Mouse (Mus musculus) hindbrain, embryonic 14.5 days (tissue): ENCODE data around the gene Cdhr2. TPM values are rescaled to one million over a fixed set of nuclear protein-coding genes. Genes with fewer than 3 reads are reported as not detected.
A peak's percentile ranks its signal among the peaks of the same experiment; 100 is the strongest.

ENCODE experiments used
- ATAC-seq: fragments of 200-750 bp; cut with Nextera tagmentation; 2 replicates; pipeline ENCODE4 v1.8.0; 2017; ENCODE audit warnings: moderate number of reproducible peaks, mild to moderate bottlenecking, moderate TSS enrichment, moderate library complexity; ENCODE audit not compliant: low FRiP score
- DNase-seq: peaks from one replicate; pipeline ENCODE4 v3.0.0-alpha.2; 2015; ENCODE audit warnings: low spot score
- H3K27ac ChIP-seq: fragments of 300-500 bp; sonication (generic); 2 replicates; pipeline ENCODE4 v1.5.1; 2014; ENCODE audit warnings: mild to moderate bottlenecking, moderate library complexity
- H3K27me3 ChIP-seq: fragments of 300-500 bp; sonication (generic); 2 replicates; pipeline ENCODE4 v1.6.1; 2014; ENCODE audit warnings: mild to moderate bottlenecking, low read length, mixed read lengths; ENCODE audit not compliant: control insufficient read depth, insufficient read depth
- H3K36me3 ChIP-seq: fragments of 300-500 bp; sonication (generic); replicated peaks from 2 replicates; pipeline ENCODE4 v1.6.1; 2014; ENCODE audit not compliant: control insufficient read depth, insufficient read depth
- H3K4me1 ChIP-seq: fragments of 300-500 bp; sonication (generic); replicated peaks from 2 replicates; pipeline ENCODE4 v1.6.1; 2014; ENCODE audit warnings: antibody characterized with exemption, low read length, mixed read lengths; ENCODE audit not compliant: control insufficient read depth, insufficient read depth
- H3K4me2 ChIP-seq: fragments of 300-500 bp; sonication (generic); replicated peaks from 2 replicates; pipeline ENCODE4 v1.6.1; 2014; ENCODE audit warnings: mild to moderate bottlenecking, moderate library complexity
- H3K4me3 ChIP-seq: fragments of 300-500 bp; sonication (generic); replicated peaks from 2 replicates; pipeline ENCODE4 v1.5.1; 2014; ENCODE audit warnings: mild to moderate bottlenecking, low read length
- H3K9ac ChIP-seq: fragments of 300-500 bp; sonication (generic); 2 replicates; pipeline ENCODE4 v1.6.1; 2014
- H3K9me3 ChIP-seq: fragments of 300-500 bp; sonication (generic); 2 replicates; pipeline ENCODE4 v1.6.1; 2016; ENCODE audit warnings: low read length; ENCODE audit not compliant: control insufficient read depth
- WGBS: fragments of 180-500 bp; shearing (Covaris S2); extraction: QIAGEN DNeasy Blood & Tissue Kit; methylation state at CpG from one replicate; pipeline ENCODE4 v1.1.7; 2014; 5-methylcytosine and 5-hydroxymethylcytosine counted together
- polyA plus RNA-seq: library from polyadenylated mRNA; unstranded; fragments of >200 nt; fragmentation: Nextera tagmentation; extraction: Ambion mirVana; gene quantifications from 2 replicates; pipeline ENCODE4 v1.2.1, GENCODE M21; 2014

Gene Cdhr2
- polyA plus RNA-seq, 1 experiment from 2014 or later = 0.16 TPM

GRCm38 (mm10) chr13:54760164-54760795 lies 59.0 kb downstream of the Cdhr2 start:
- ATAC-seq (no peak), DNase-seq (no peak)
- H3K9me3 ChIP-seq = no peaks in the 10 kb centered on the region
- H3K4me1 ChIP-seq = peaks cover 49% of the 10 kb centered on the region
- H3K36me3 ChIP-seq = no peaks in the 10 kb centered on the region
- 60% methylated on average over 8 of the region's 8 CpGs for WGBS
- H3K27ac ChIP-seq = no peak overlapping the region
- no peak overlapping the region for H3K9ac ChIP-seq
- peaks cover 34% of the 10 kb centered on the region for H3K27me3 ChIP-seq
- 0 out of 2 replicates have a peak overlapping the region, but pooled peaks have one; percentile 2 for H3K4me2 ChIP-seq
- no peak overlapping the region for H3K4me3 ChIP-seq

- Histone ChIP-seq H3K27me3 (peaks cover 39% of the 10 kb centered on the region), H3K4me1 (peaks cover 49% of the 10 kb centered on the region), H3K4me3 (no peak overlapping the region), H3K9ac (no peak overlapping the region), H3K4me2 (no peak overlapping the region), H3K9me3 (no peaks in the 10 kb centered on the region), H3K36me3 (no peaks in the 10 kb centered on the region), H3K27ac (no peak overlapping the region)
- ATAC-seq (no peak), DNase-seq (no peak)
- 66% methylated on average over 7 of the region's 7 CpGs for WGBS
Measured at GRCm38 (mm10) chr13:54760906-54761305, 59.6 kb downstream of the Cdhr2 start.

DNA sequence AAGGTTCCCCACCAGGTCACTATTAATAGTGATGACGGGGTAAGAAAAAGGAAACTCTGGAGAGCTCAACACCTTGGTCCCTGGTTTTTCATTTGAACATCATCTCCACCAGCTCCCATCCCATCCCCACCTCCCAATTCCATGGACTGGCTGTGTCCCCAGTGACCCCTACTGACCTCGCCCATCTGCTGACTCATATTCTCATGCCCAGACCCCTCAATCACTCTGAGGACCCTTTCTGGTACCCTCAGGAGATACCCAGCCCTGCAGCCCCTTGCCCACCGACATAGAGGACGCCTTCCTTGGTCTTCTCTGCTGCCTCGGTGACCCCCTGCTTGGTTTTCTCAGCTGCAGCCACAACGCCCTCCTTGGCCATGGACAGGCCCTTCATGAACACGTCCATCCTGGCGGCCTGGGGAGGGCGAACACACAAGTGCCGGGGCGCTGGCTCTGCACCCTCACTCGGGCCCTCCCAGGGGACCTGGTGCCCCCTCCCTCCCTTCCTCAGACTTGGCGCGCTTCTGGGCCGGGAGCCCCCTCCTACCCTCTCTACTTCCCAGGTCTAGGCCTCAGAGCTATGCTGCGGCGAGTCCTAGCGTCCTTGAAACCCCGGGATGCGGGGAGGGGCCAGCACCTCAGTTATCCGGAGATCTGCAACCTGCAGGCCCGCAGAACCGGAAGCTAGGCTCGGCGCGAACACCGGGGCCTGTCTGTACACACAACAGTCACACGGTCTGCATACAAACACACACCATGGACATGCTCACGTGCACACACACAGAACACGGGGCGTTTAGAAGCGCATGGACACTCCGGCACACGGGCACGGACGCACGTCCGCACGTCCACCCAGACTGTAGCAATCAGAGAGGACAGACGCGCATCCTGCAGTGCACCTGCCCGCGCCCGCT lies 64.3 kb downstream of the Cdhr2 start:
- peak overlapping the region; percentile 78 for H3K9ac ChIP-seq
- H3K4me3 ChIP-seq = peak overlapping the region; percentile 63
- peaks cover 18% of the 10 kb centered on the region for H3K4me1 ChIP-seq
- peak; percentile 56 for ATAC-seq
- H3K9me3 ChIP-seq = no peaks in the 10 kb centered on the region
- H3K4me2 ChIP-seq = peak overlapping the region; percentile 82
- peak overlapping the region; percentile 71 for H3K27ac ChIP-seq
- peak; percentile 42 for DNase-seq
- peaks cover 51% of the 10 kb centered on the region for H3K27me3 ChIP-seq
- 4% methylated on average over 44 of the region's 44 CpGs for WGBS
- no peaks in the 10 kb centered on the region for H3K36me3 ChIP-seq

DNA sequence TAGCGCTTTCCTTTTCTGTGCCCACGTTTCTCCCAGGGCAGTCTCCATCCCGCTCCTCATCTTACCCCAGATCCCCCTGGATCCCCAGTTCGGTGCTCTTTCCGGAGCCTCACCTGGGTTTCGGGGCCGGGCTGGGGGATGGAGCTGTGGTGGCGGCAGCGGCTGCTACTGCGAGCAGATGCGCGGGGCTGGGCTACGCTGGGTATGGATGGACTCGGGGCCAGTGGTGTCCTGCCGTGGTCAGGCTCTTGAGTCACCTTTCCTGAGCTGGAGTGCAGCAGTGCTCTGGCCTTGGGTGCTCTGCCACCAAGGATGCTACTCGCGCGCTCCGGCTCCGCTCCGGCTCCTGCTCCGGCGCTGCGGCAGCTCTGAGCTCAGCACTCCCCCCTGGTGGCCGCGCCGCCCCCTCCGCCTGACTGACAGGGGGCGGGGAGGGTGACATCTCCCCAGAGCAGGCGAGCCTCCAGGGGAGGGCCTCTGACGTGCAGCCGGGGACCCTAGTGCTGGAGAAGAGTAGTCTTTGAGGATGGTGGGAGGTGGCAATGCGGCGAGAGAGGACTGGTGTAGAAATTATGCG lies 65.0 kb downstream of the Cdhr2 start, which contains the start of gene Sncb:
TSS of gene Sncb (minus strand) at position 404 of the 577 bp plus-strand sequence.
- Histone ChIP-seq H3K4me2 (peak within 1 kb of the TSS; percentile 82), H3K27ac (peak within 1 kb of the TSS; percentile 71), H3K27me3 (peaks cover 51% of the 10 kb centered on the region), H3K9ac (peak within 1 kb of the TSS; percentile 78), H3K36me3 (no peaks in the 10 kb centered on the region), H3K4me1 (peaks cover 18% of the 10 kb centered on the region), H3K9me3 (no peaks in the 10 kb centered on the region), H3K4me3 (peak within 1 kb of the TSS; percentile 63)
- DNase-seq (peak; percentile 79), ATAC-seq (peak; percentile 81)
- under 1% methylated on average over 35 of the region's 35 CpGs for WGBS

- no peak overlapping the region; the same call in 1 of the 2 replicates for H3K9ac ChIP-seq
- WGBS = 76% methylated on average over 4 of the region's 4 CpGs
- H3K27ac ChIP-seq = no peak overlapping the region
Measured at GRCm38 (mm10) chr13:54767012-54767411, 65.8 kb downstream of the Cdhr2 start.

DNA sequence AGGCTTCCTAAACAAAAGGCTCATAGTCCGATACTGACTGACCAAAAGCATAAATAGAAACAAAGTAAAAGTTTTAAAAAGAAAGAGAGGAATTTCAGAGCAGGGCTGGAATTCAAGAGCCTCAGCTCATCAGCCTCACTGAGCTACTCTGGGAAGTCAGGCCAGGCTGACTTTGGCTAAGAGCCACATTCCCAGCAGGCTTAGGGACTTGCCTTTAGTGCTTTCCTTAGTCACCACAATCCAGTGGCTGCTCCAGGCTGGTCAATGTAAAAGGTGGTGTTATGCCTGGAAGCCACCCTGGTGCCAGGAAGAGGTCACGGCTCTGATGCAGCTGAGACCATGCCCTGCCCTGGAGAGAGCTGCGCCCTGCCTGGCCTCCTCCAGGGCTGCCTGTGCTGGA lies 79.3 kb downstream of the Cdhr2 start:
- H3K27me3 ChIP-seq = no peaks in the 10 kb centered on the region
- H3K9me3 ChIP-seq = no peaks in the 10 kb centered on the region
- H3K4me2 ChIP-seq = no peak overlapping the region
- no peak overlapping the region for H3K27ac ChIP-seq
- H3K9ac ChIP-seq = no peak overlapping the region
- H3K4me1 ChIP-seq = no peaks in the 10 kb centered on the region
- ATAC-seq (no peak), DNase-seq (peak; percentile 74)
- H3K4me3 ChIP-seq = no peak overlapping the region
- H3K36me3 ChIP-seq = no peaks in the 10 kb centered on the region
- WGBS = 73% methylated on average over 3 of the region's 3 CpGs

More at GRCm38 (mm10) chr13:54767012-54767411, 65.8 kb downstream of the Cdhr2 start:
- peak overlapping the region; percentile 82 for H3K4me2 ChIP-seq
- ATAC-seq (no peak), DNase-seq (no peak)
- no peaks in the 10 kb centered on the region for H3K36me3 ChIP-seq
- peaks cover 51% of the 10 kb centered on the region for H3K27me3 ChIP-seq
- H3K9me3 ChIP-seq = no peaks in the 10 kb centered on the region
- H3K4me3 ChIP-seq = peak overlapping the region; percentile 63; the same call in 1 of the 2 replicates
- H3K4me1 ChIP-seq = peaks cover 18% of the 10 kb centered on the region

- H3K27ac ChIP-seq = no peak overlapping the region
- WGBS = 89% methylated on average over 3 of the region's 3 CpGs
- H3K4me3 ChIP-seq = no peak overlapping the region
- no peak overlapping the region for H3K9ac ChIP-seq
- H3K27me3 ChIP-seq = no peaks in the 10 kb centered on the region
- ATAC-seq (no peak), DNase-seq (no peak)
- no peaks in the 10 kb centered on the region for H3K36me3 ChIP-seq
- no peaks in the 10 kb centered on the region for H3K4me1 ChIP-seq
- no peaks in the 10 kb centered on the region for H3K9me3 ChIP-seq
- no peak overlapping the region for H3K4me2 ChIP-seq
Measured at GRCm38 (mm10) chr13:54781086-54781485, 79.8 kb downstream of the Cdhr2 start.

DNA sequence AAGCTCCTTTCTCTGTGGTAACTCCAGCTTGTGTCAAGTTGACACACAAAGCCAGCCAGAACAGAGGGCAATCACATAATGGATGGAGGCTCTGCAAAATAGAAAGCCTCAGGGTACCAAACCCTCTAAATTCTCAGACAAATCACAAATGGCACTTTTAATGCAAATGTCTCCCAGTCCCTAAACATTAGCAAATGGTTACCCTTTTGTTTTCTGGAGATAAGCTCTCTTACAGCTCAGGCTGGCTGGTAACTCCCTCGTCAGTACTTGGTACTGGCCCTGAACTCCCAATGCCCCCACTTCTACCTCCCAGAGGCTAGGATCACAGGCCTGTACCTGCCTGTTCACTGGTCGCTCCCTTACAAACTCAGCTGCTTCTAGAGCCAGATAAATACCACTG lies 82.0 kb downstream of the Cdhr2 start:
- DNase-seq = no peak
- no peak overlapping the region for H3K9ac ChIP-seq
- no peaks in the 10 kb centered on the region for H3K4me1 ChIP-seq
- 65% methylated on average over 2 of the region's 2 CpGs for WGBS
- no peaks in the 10 kb centered on the region for H3K27me3 ChIP-seq
- H3K4me2 ChIP-seq = no peak overlapping the region
- no peak for ATAC-seq
- no peak overlapping the region for H3K27ac ChIP-seq
- H3K36me3 ChIP-seq = no peaks in the 10 kb centered on the region
- H3K9me3 ChIP-seq = no peaks in the 10 kb centered on the region
- no peak overlapping the region for H3K4me3 ChIP-seq

DNA sequence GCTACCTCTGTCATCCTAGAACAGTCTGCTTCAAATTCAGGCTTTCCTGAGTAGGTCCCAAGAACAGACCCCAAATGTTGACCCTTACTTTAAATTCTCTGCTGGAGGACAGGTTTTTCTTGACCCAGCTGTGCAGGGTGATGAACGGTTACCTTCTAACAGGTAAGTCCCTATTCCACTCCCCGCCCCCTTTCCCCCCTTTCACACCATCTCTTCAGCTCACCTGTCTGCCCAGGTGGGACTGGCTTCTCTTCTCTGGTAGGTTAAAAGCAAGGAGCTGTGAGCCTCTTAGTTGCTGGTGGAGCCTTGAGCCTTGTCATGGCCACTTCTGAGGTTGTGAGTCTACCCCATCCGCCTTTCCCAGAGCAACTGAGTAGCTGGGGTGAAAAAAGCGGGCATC lies 82.4 kb downstream of the Cdhr2 start, which contains the start of gene Eif4e1b:
TSS of gene Eif4e1b (plus strand) at position 301 of the 400 bp plus-strand sequence.
- Histone ChIP-seq H3K9me3 (no peaks in the 10 kb centered on the region), H3K4me1 (no peaks in the 10 kb centered on the region), H3K9ac (no peak within 1 kb of the TSS), H3K36me3 (no peaks in the 10 kb centered on the region), H3K4me3 (no peak within 1 kb of the TSS), H3K4me2 (no peak within 1 kb of the TSS), H3K27ac (no peak within 1 kb of the TSS), H3K27me3 (no peaks in the 10 kb centered on the region)
- ATAC-seq (no peak), DNase-seq (no peak)
- 86% methylated on average over 4 of the region's 4 CpGs for WGBS
